Mouse (Mus musculus) brain, embryonic 18.5 days (tissue): ENCODE measurements around the gene Mcts1.

Experiments used
- DNase-seq: peaks from one replicate; pipeline ENCODE4 v3.0.0-alpha.2; 2012; ENCODE audit warnings: low read depth, low spot score

Gene Mcts1

GRCm38 (mm10) chrX:38654681-38655080 lies 54.3 kb downstream of the Mcts1 start:
- DNase-seq, result no peak

GRCm38 (mm10) chrX:38656206-38656883 lies 56.0 kb downstream of the Mcts1 start:
- DNase-seq, result no peak
